Mouse (Mus musculus) R1 (cell line): ENCODE data around the gene Spata31d1b.
A peak's percentile ranks its signal among the peaks of the same experiment; 100 is the strongest.
"Not testable (repeated sequence)": the region's sequence is repeated elsewhere in the genome, so short reads cannot be mapped to it uniquely, and the experiment has no call there.

ENCODE experiments used
- DNase-seq: peaks from one replicate; pipeline ENCODE4 v3.0.0-alpha.2; 2018; ENCODE audit warnings: low read depth, low spot score

Spata31d1b gene

GRCm38 (mm10) chr13:59694008-59694407, 18.1 kb upstream of the Spata31d1b start, which contains the start of gene 4921517D22Rik:
Gene 4921517D22Rik (minus strand): TSS chr13:59694108.
- no peak for DNase-seq

GRCm38 (mm10) chr13:59695781-59696180, 16.3 kb upstream of the Spata31d1b start:
- no peak for DNase-seq

- no peak for DNase-seq
These were observed 13.0 kb upstream of the Spata31d1b start for GRCm38 (mm10) chr13:59699131-59699530.

- not testable (repeated sequence) for DNase-seq
These were observed 11.9 kb upstream of the Spata31d1b start for GRCm38 (mm10) chr13:59700137-59700536.

GRCm38 (mm10) chr13:59703514-59703913, 8.6 kb upstream of the Spata31d1b start:
- no peak for DNase-seq

- peak; percentile 48 for DNase-seq
These were observed 7.5 kb upstream of the Spata31d1b start for GRCm38 (mm10) chr13:59704562-59704961.

GRCm38 (mm10) chr13:59710230-59710629, 1.9 kb upstream of the Spata31d1b start, which contains the start of gene Spata31d1a:
Gene Spata31d1a (minus strand): TSS chr13:59710330.
- peak; percentile 42 for DNase-seq

GRCm38 (mm10) chr13:59713710-59714109, 1.6 kb downstream of the Spata31d1b start:
- no peak for DNase-seq

- not testable (repeated sequence) for DNase-seq
These were observed 6.9 kb downstream of the Spata31d1b start for GRCm38 (mm10) chr13:59718857-59719440.

- DNase-seq = no peak
These were observed 7.4 kb downstream of the Spata31d1b start for GRCm38 (mm10) chr13:59719475-59719874.

GRCm38 (mm10) chr13:59722089-59722488, 10.0 kb downstream of the Spata31d1b start:
- not testable (repeated sequence) for DNase-seq

GRCm38 (mm10) chr13:59726139-59726867, 14.2 kb downstream of the Spata31d1b start:
- peak; percentile 69 for DNase-seq

- DNase-seq = peak; percentile 87
These were observed 16.5 kb downstream of the Spata31d1b start for GRCm38 (mm10) chr13:59728378-59729093.

- DNase-seq = no peak
These were observed 19.6 kb downstream of the Spata31d1b start, which contains the start of gene Spata31d1d for GRCm38 (mm10) chr13:59731652-59732051. Gene Spata31d1d (minus strand): TSS chr13:59731752.

GRCm38 (mm10) chr13:59733936-59734335, 21.9 kb downstream of the Spata31d1b start:
- peak; percentile 31 for DNase-seq

- DNase-seq = peak; percentile 58
These were observed 22.3 kb downstream of the Spata31d1b start for GRCm38 (mm10) chr13:59734347-59734746.

- DNase-seq = peak; percentile 90
These were observed 23.1 kb downstream of the Spata31d1b start for GRCm38 (mm10) chr13:59735190-59735589.

GRCm38 (mm10) chr13:59738455-59738854, 26.4 kb downstream of the Spata31d1b start:
- no peak for DNase-seq

- DNase-seq = no peak
These were observed 27.3 kb downstream of the Spata31d1b start for GRCm38 (mm10) chr13:59739397-59739796.

GRCm38 (mm10) chr13:59741096-59741495, 29.0 kb downstream of the Spata31d1b start:
- DNase-seq = no peak

GRCm38 (mm10) chr13:59741697-59742096, 29.6 kb downstream of the Spata31d1b start:
- DNase-seq = peak; percentile 59

GRCm38 (mm10) chr13:59745462-59745861, 33.4 kb downstream of the Spata31d1b start:
- no peak for DNase-seq
